Mouse (Mus musculus) kidney, postnatal 10 days (tissue): ENCODE measurements around the gene Mto1.
"Not testable (repeated sequence)": the region's sequence is repeated elsewhere in the genome, so short reads cannot be mapped to it uniquely, and the experiment has no call there.

ENCODE experiments used
- DNase-seq: peaks from one replicate; pipeline ENCODE4 v3.0.0; 2021; ENCODE audit warnings: mixed read lengths

Gene Mto1

GRCm38 (mm10) chr9:78476531-78477020, 28.6 kb downstream of the Mto1 start:
- no peak for DNase-seq

- no peak for DNase-seq
Observed at GRCm38 (mm10) chr9:78477021-78477551, 29.1 kb downstream of the Mto1 start.

- DNase-seq: not testable (repeated sequence)
Observed at GRCm38 (mm10) chr9:78478009-78478605, 30.1 kb downstream of the Mto1 start.

GRCm38 (mm10) chr9:78479308-78479707, 31.3 kb downstream of the Mto1 start:
- DNase-seq: not testable (repeated sequence)

- not testable (repeated sequence) for DNase-seq
Observed at GRCm38 (mm10) chr9:78480227-78480626, 32.2 kb downstream of the Mto1 start.

- DNase-seq: peak; percentile 85
Observed at GRCm38 (mm10) chr9:78480706-78481358, 32.8 kb downstream of the Mto1 start.

GRCm38 (mm10) chr9:78481423-78482331, 33.7 kb downstream of the Mto1 start:
- DNase-seq: peak; percentile 95

GRCm38 (mm10) chr9:78482386-78482785, 34.4 kb downstream of the Mto1 start:
- DNase-seq: no peak

- no peak for DNase-seq
Observed at GRCm38 (mm10) chr9:78484660-78485059, 36.7 kb downstream of the Mto1 start.

GRCm38 (mm10) chr9:78488021-78488420, 40.0 kb downstream of the Mto1 start:
- DNase-seq: not testable (repeated sequence)

- DNase-seq: peak; percentile 82
Observed at GRCm38 (mm10) chr9:78488890-78489420, 40.9 kb downstream of the Mto1 start, which contains the start of gene Eef1a1. Gene Eef1a1, minus strand, starts transcription at chr9:78489151.

GRCm38 (mm10) chr9:78491169-78491568, 43.2 kb downstream of the Mto1 start:
- no peak for DNase-seq

- no peak for DNase-seq
Observed at GRCm38 (mm10) chr9:78492254-78492653, 44.2 kb downstream of the Mto1 start.

GRCm38 (mm10) chr9:78493171-78493570, 45.2 kb downstream of the Mto1 start:
- no peak for DNase-seq

GRCm38 (mm10) chr9:78500386-78500785, 52.4 kb downstream of the Mto1 start:
- no peak for DNase-seq

GRCm38 (mm10) chr9:78501284-78501683, 53.3 kb downstream of the Mto1 start:
- no peak for DNase-seq

GRCm38 (mm10) chr9:78503223-78504079, 55.4 kb downstream of the Mto1 start:
- DNase-seq: peak; percentile 13

- DNase-seq: no peak
Observed at GRCm38 (mm10) chr9:78504133-78504532, 56.1 kb downstream of the Mto1 start.

GRCm38 (mm10) chr9:78504679-78505078, 56.7 kb downstream of the Mto1 start:
- DNase-seq: no peak

GRCm38 (mm10) chr9:78505223-78505622, 57.2 kb downstream of the Mto1 start:
- DNase-seq: no peak

- DNase-seq: peak; percentile 58
Observed at GRCm38 (mm10) chr9:78506002-78506721, 58.2 kb downstream of the Mto1 start.
